Mouse (Mus musculus) G1E (cell line): Measurements from ENCODE around the gene Xrcc5.

Experiments
- CTCF ChIP-seq: IDR thresholded peaks from 2 replicates; pipeline ENCODE4 v1.5.1; 2012; ENCODE audit warnings: low read depth, low read length, inconsistent platforms, mixed read lengths
- GATA1 ChIP-seq: IDR thresholded peaks from 2 replicates; pipeline ENCODE4 v1.6.1; 2012; ENCODE audit warnings: borderline replicate concordance, low read length, inconsistent platforms, mixed read lengths
- TAL1 ChIP-seq: conservative IDR thresholded peaks from 2 replicates; pipeline ENCODE4 v1.6.1; 2012; ENCODE audit warnings: low read depth, low read length, inconsistent platforms, mixed read lengths

DNA sequence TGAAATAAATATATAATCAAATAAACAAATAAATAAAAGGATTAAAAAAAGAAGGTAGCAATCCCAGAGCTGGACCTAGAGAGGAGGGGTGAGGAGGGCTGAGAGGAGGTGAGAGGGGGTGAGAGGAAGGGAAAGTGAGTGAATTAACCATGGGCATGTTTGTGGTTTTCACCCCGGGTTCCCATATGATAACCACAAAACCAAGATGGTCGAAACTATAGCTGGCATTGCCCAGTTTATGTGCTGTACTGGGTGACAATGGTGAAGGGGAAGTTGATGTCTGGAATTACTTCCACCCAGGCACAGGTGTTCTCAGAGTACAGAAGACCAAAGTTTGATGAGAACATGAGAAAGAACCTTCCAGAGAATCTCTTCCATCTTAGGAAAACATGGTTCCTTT, 52.2 kb downstream of the Xrcc5 start:
- TF ChIP-seq CTCF (no peak), GATA1 (no peak), TAL1 (no peak)
